Mouse (Mus musculus): ENCODE data around the gene Unc119b. TPM values are rescaled to one million over a fixed set of nuclear protein-coding genes. Genes with fewer than 3 reads are reported as not detected.
"Not testable (repeated sequence)": the region's sequence is repeated elsewhere in the genome, so short reads cannot be mapped to it uniquely, and the experiment has no call there.

The Unc119b gene
- total RNA-seq, 2 experiments from 2014 or later = 19.9 to 20.3 TPM

DNA sequence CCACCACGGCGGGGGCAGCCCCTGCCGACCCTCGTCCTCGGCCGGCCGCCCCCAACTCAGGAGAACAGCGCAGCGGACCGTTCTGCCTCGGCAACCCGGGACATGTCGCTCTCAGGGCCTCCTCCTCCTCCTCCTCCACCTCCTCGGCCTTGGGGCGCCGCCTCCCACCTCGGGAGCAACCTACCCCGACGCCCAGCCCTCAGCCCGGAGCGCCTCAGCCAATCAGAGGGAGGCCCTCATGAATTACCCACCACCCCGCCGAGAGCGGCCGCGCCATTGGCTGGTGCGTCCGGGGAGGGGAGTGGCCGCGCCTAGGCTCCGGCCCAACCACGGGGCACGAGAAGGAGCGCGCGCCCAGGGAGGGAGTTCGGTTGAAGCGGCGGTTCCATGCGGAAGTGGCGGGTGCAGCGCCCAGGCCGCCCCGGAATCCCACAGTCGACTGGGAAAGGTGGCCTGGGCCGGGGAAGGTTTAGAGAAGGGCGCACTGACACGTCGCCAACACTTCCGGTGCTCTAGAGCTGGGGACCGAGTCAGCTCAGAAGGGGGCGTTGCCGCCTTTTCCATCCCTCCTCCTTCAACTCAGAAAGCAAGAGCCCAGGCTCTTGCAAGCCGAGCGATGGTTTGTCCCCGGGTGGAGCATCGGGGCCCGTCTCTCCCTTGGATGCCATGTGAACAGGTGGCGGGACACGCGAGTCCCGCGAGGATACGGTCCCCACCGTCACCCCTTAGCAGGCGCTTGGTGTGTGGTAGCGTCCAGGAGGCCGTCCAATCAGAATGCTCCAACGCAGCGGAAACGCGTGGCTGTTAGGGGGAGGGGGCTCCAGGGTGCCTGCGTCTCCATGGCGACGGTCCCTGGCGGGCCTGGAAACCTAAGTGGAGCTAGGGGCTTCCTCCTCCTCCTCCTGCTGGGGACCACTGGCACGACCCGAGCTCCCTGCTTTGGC is 23.5 kb upstream of the Unc119b start, which contains the start of gene Mlec:
Mlec (minus strand) TSS at position 140 of the 944 bp plus-strand sequence.
- peak; percentile 98 to 99 for DNase-seq (ENCODE audit: low spot score in 2 of 2)

DNA sequence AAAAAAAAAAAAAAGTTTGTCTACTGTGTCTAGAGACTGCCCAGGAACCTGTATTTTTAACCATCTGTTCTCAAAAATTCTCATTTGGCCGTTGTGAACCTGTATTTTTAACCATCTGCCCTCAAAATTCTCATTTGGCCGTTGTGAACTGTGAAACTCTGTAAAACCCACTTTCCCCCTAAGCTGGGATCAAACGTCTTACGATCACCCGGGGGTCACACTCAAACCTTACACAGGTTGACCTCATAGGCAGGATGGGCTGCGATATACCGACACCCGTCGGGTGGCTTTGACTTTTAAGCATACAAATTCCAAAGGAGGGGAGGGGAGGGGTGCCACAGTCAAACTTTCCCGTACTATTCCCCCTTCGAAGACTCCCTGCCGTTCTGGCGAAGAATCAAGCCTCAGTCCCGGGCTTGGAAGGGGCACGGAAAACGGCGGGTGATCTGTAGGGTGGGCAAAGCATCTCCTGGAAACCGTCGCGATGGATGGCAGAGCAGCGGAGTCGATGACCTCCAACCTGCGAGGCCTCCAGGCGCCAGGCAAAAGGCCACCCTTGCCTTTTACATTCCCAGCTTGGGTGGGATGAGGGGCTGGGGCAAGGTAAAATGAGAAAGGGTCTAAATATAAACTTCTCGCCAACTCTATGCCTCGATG is 22.3 kb upstream of the Unc119b start:
- no peak for DNase-seq (ENCODE audit: low spot score in 2 of 2)

DNA sequence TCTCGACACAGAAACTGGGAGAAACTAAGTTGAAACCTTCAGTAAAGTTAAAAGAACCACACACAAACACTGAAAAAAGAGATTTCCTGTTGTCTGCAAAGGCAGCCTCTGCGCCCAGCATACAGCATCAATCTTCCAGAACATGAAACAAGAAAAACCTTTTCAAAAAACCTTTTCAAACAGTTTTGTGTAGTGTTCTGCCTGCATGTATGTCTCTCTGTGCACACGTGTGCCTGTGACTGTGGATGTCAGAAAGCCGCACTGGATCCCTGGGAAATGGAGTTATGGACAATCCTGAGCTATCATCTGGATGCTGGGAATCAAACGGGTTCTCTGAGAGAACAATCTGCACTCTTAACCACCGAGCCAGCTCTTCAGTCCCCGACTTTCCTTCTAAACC is 21.6 kb upstream of the Unc119b start:
- DNase-seq (ENCODE audit: low spot score in 2 of 2) = no peak

DNA sequence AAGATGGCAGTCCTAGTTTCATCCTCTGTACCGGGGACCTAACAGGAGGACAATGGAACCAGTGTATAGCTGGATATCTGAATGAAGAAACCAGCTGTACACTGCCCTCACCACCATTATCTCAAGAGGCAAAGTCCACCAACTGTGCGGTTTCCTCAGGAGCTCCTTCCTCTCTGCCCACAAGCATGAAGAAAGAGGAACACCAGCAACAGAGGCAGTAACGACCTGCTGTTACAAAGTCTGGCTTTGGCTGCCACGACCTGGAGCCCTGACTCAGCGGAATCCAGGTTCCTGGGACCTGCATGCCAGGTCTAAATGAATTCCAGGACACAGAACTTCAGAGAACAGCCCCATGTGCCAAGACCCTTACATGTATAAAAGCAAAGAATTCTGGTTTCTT is 21.1 kb upstream of the Unc119b start:
- DNase-seq (ENCODE audit: low spot score in 2 of 2) = no peak

DNA sequence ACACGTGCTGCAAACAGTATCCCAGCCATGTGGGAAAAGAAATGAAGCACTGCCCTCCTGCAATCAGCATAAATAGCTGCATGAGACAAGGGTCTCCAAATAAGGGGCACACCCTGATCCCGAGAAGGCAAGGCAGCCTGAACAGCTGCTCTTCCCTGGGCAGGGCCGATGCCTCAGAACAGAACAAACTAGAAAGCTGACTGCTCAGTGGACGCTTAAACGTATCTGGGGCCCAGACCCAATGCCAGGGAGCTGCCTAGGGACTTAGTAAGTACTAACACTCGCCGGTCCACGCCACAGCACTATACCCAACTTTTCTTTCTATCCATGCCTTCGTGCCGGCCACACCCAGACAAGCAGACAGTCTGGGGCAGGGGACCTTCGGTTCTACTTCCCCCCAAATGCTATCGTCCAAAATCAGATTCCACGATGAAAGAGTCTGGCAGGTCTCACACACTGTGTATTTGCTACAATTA is 20.4 kb upstream of the Unc119b start:
- DNase-seq (ENCODE audit: low spot score in 2 of 2) = no peak

DNA sequence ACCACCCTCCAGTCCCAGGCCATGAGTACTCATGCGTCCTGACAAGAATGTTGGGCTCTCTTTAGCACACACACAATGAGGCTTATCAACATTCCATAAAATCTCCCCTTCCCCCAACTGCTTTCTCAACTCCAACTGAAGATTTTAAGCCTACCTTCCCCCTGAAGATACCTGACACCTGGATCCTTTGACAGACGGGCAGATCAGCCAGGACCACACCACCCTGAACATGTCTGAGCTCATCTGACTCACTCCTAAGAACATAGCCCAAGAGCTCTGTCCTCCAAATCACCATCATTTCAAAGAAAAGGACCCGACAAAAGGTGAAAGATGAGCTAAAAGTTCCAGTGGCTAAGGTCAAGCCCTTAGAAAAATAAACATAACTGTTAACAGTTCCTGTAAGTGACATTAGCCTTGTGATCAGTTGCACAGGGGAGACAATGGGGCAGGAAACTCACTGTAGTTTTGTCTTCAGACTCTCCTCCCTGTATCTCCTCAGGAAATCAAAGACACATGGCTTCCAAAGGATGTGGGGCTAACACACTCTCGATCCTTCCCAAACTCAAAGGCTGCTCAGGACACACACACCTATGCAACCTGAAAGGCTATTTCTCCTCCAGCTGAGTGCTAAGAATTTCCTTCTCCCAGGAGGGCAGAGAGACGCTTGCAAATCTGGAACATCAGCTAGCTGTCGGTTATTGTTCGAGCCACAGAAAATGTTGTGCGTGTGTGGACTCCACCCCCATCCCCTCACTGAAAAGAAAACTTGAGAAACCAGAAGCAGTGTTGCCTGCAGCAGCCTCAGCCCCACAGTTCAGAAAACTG is 17.6 kb upstream of the Unc119b start:
- no peak for DNase-seq (ENCODE audit: low spot score in 2 of 2)

DNA sequence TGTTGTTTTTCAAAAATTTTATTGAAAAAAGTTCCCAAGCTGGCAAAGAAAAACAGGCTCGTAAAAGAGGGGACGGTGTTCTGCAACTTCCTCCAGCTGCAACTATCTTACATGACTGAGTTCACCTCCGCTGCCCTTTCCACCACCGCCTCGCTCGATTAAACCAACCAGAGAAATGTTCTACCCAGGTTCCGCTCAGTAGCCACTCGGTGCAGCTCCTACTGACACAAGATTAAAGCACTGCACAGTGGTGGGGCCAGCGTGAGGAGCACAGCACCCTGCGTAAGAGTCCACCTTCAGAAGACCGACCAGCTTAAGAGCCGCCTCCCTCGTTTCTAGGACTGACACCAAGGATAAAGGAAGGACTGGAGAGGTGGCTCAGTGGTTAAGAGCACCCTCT is 16.7 kb upstream of the Unc119b start:
- no peak for DNase-seq (ENCODE audit: low spot score in 2 of 2)

DNA sequence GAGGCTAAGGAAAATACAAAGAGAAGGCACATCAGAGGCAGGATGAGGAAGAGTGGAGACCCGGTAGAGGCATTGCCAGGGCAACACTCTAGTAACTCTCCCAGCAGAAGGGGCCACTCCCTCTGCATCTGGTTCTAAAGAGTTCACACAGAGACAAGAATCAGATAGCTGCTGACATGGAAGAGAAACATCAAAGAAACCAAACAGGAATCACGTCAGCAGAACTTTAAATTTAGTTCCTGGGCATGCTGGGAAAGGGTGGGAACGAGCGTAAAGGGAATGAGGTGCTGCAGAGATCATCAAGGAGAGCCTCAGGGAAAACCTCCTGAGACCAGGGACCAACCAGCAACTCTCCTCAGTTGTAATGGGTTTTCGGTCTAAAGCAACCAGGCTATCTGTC is 16.2 kb upstream of the Unc119b start:
- no peak for DNase-seq (ENCODE audit: low spot score in 2 of 2)

DNA sequence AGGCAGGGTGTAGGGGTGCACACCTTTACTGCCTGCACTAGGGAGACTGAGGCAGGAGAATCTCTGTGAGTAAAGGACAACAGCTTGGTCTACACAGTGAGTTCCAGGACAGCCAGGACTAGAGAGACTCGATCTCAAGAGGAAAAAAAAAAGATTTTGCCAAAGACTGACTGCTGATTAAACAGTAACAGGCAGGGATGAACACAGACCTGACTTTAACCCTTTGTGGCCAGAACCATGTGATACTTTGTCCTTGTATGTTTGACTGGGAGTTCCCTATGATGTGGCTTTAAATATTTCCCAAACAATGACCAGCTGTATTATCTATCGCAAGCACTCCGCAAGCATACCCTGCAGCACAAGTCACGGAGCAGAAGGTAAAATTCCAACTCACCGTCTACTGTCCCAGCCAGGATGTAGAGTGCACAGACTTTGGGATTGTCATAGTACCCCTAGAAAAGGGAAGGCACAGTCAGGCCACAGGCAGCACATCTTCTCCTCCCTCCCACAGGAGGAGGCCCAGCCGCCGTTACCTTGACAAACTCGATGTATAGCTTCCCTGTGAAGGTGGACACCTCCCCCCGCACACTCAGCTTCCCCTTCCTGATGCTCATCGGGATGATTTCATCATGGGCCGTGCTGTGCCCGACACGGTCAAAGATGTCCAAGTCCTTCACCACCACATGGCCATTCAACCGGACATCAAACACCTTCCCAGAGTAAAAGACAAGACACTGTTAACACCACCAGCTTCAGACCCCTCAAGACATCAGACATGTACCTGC is 15.1 kb upstream of the Unc119b start:
- DNase-seq (ENCODE audit: low spot score in 2 of 2) = no peak

DNA sequence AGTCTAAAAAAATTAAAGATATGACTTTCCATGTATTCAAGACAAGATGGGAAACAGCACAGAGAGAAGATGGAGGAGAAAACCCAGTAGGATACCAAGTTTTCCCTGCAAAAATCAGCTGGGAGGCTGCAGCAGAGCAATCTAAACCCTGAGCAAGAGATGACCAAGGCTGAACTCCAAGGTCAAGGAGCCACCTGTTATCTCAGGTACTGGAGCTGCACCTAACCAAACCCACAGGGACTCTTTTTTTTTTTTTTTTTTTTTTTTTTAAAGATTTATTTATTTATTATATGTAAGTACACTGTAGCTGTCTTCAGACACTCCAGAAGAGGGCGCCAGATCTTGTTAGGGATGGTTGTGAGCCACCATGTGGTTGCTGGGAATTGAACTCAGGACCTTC is 14.1 kb upstream of the Unc119b start:
- DNase-seq (ENCODE audit: low spot score in 2 of 2) = not testable (repeated sequence)

DNA sequence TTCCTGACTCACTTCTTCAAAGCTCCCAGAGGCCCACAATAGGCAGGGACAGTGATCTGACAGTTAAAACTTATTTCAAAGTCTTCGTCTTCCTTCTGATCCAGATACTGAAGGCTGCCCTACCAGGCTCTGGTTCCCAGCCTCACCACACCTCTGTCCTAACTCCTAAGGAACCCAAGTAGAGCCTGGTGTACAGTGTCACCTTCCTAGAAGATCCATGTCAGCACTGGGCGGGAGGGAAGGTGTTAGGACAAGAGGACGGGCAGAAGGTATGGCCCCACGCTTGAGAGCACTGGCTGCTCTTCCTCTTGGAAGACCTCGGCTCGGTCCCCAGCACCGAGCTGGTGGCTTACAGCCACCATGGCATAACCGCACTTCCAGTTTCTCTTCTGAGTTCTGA is 13.6 kb upstream of the Unc119b start:
- no peak for DNase-seq (ENCODE audit: low spot score in 2 of 2)

DNA sequence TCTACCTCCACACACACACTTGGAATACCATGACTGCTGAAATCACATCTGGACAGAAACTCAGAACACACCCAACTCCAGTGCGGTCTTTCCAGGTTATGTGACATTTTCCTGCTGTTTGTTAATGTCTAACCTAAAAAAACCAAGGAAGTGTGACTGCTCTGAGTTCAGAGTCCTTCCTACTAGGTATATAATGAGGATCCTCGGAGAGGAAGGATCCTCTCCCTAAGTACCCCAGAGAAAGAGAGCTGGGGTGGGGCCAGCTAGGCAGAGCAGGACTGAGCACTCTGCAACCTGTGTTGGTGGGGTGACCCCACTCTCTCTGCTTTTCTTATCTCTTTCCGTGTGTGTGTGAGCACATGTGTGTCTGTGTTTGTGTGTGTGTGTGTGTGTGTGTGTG is 12.6 kb upstream of the Unc119b start:
- DNase-seq (ENCODE audit: low spot score in 2 of 2) = no peak

DNA sequence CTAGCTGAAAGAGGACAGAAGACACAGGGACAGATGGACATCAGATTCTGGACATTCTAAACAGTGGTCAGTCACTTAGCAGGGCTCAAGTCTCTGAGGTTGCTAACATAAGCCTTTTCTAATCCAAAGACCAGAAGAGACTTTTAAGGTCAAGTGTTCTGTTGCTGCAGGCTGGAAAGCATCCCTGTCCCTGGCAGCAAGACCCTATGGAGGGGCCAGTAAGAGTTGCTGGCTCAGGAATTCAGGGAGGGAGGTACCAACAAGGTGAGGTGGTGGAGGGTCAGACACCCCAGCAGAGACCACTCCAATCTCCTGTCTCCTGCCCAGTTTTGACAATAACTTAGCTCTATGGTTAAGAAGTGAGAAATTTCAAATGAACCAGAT is 12.0 kb upstream of the Unc119b start:
- no peak for DNase-seq (ENCODE audit: low spot score in 2 of 2)

DNA sequence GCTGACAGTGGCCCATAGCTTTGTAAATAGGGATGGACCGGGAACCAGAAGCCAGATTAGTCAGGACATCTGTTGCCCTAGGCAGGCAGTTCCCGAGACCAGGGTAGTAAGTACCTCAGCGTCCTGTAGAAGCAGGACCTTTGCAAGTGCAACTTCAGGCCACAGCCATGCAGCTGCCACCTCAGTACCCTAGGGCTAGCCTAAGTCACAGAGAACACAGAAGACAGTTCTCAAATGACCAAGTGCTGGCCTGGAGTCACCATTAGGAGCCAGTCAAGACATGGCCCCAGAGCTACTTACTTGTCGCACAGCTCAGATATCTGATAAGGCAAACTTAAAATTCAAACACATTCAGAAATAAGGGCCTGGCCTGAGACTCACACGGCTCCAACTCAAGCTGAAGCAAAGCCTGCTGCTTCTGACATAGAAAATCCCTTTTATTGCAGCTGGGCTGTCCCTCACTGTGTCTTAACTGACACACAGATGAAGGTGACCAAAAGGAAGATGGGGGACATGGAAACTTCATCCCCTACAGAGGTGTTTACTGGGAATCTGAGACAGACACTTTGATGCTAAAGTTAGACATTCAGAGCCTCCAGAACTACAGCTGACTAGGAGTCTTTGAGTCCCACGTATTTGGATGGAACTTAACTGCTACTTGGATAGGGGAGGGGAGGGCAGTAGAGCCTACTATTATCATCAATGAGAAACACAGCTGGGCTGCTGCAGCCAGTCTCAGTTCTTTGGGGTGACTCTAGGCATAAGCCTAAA is 11.4 kb upstream of the Unc119b start:
- no peak for DNase-seq (ENCODE audit: low spot score in 2 of 2)

DNA sequence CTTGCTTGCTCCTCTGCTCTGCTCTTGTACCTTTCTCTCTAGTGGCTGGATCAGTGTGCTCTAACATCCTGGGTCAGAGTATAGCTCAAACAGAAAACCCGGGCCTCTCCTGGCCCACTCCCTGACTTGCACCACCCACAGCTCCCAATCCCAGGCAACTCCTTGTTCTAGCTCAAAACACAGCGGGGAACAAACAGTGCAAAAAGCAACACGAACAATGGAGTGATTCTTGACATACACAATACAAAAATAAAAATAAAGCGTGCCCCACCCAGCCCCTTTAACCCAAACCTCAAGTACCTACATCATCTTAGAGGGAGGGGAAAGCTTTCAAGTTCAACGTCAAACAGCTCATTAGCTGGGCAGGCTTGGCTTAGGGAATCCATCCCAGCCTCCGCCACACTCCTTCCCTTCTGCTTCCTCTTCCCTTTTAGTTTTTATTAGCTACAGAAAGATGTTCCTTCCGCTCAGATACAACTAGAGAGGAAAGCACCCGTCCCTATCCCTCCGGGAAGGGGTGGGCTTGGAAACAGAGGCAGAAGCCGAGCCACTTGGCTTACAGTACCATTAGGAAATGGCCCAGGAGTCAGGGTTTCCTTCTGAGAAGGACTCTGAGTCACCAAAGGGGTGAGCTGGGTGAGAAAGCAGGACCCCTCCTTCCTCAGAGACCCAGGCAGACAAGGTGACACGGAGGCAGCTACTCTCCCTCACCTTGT is 10.6 kb upstream of the Unc119b start:
- no peak for DNase-seq (ENCODE audit: low spot score in 2 of 2)

DNA sequence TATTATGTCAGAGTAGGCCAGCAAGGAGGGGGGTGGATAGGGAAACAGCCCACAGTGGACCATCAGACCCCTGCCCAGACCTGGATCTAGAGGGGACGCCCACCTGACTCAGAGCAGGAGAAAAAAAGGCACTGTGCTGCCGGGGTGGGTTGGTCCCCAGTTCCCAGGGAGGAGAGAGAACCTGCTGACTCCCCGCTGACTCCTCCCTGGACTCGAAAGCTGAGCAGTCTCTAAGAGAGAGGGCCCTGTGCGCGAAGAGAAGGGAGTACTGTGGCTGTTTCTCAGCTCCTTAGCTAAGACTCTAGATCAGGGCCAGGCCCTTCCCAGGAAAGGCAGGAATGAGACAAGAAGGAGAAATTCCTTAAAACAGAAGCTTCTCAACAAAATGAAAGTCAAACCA is 9.7 kb upstream of the Unc119b start:
- DNase-seq (ENCODE audit: low spot score in 2 of 2) = no peak

DNA sequence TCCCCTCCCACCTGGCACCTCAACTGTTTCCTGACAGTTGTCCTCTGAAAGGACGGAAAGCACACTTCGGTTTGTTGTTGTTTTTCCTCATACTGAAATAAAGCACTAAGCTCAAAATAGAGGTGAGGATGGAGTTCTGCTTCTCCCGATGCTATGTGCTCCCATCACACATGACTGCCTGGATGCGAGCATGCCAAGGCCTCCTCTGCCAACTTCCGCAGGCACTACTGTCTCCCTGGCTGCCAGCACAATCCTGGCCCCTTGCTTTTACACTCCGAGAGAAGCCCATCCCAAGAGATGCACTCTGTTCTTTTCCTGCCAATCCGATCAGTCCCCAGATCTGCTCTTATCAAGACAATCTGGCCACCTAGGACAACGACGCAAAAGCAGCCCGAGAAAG is 8.8 kb upstream of the Unc119b start:
- no peak for DNase-seq (ENCODE audit: low spot score in 2 of 2)

DNA sequence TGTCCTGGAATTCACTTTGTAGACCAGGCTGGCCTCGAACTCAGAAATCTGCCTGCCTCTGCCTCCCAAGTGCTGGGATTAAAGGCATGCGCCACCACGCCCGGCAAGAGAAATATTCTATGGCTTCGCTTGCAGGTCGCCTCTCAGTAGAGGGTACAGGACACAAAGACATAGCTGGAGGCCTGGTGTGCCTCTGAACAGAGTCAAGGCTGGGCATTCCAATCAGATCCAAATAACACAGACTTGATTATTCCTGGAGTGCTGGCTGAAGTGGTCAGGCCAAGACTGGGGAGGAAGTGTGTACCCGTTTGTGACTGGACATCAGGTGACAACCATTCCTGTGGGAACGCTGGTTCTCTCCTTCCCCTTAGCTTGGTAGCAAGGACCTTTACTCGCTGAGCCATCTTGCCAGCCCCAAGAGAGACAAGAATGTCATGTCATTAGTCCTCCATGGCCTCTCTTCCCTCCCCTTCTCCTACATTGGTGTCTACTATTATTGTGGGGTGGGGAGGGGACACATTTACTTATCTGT is 7.5 kb upstream of the Unc119b start:
- no peak for DNase-seq (ENCODE audit: low spot score in 2 of 2)

DNA sequence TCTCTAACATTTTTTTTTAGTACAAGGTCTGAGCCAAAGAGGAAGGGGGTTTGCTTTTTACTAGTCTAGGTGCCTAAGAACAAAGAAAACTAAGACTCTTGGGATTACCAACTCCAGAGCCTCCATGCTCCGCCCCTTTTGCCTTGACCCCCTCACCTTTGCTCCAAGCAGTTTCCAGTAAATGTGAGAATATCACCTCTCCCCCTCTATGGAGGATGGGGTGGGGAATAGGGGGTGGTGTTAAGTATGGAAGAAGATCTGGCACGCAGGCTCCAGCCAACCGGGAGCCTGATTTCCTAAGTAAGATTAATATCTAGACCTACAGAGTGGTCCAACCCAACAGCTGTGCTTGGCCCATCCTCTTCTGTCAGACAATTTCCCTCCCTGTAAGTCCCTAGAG is 6.0 kb upstream of the Unc119b start:
- DNase-seq (ENCODE audit: low spot score in 2 of 2) = no peak
